Mouse (Mus musculus) liver, embryonic 14.5 days (tissue): Measurements from ENCODE around the gene Dlgap1. TPM values are rescaled to one million over a fixed set of nuclear protein-coding genes. Genes with fewer than 3 reads are reported as not detected.

ENCODE experiments used
- ATAC-seq: fragments of 200-750 bp; cut with Nextera tagmentation; 2 replicates; pipeline ENCODE4 v1.8.0; 2017; ENCODE audit warnings: moderate number of reproducible peaks, mild to moderate bottlenecking, moderate library complexity; ENCODE audit not compliant: insufficient read depth
- DNase-seq, 3 experiments: peaks; one replicate each; pipeline ENCODE4 v3.0.0-alpha.2; 2012 to 2013; ENCODE audit warnings: low read depth in 3 of 3, low spot score in 3 of 3
- H3K27ac ChIP-seq: fragments of 300-500 bp; sonication (generic); 2 replicates; pipeline ENCODE4 v1.5.1; 2014; ENCODE audit warnings: moderate library complexity, mild to moderate bottlenecking, control low read depth, inconsistent platforms
- H3K27me3 ChIP-seq: fragments of 300-500 bp; sonication (generic); 2 replicates; pipeline ENCODE4 v1.6.1; 2014; ENCODE audit warnings: mild to moderate bottlenecking, low read length, moderate library complexity; ENCODE audit not compliant: control insufficient read depth, insufficient read depth
- H3K36me3 ChIP-seq: fragments of 300-500 bp; sonication (generic); replicated peaks from 2 replicates; pipeline ENCODE4 v1.6.1; 2014; ENCODE audit warnings: low read depth; ENCODE audit not compliant: control insufficient read depth, insufficient read depth
- H3K4me1 ChIP-seq, 2 experiments: fragments of 200-500 bp in 1 of 2; fragments of 300-500 bp in 1 of 2; sonication (generic) in 1 of 2; replicated peaks; 2 replicates each; pipeline ENCODE4 v1.6.1; 2012 to 2014; ENCODE audit warnings: antibody characterized with exemption in 1 of 2, inconsistent platforms in 1 of 2, low read length in 1 of 2; ENCODE audit not compliant: control insufficient read depth in 2 of 2, insufficient read depth in 2 of 2
- H3K4me2 ChIP-seq: fragments of 300-500 bp; sonication (generic); 2 replicates; pipeline ENCODE4 v1.6.1; 2014; ENCODE audit warnings: low read depth, mild to moderate bottlenecking, control low read depth, moderate library complexity
- H3K4me3 ChIP-seq, 2 experiments: fragments of 200-500 bp in 1 of 2; fragments of 300-500 bp in 1 of 2; sonication (generic) in 1 of 2; 2 replicates each; pipeline ENCODE4 v1.5.1; 2012 to 2014; ENCODE audit warnings: low read depth in 2 of 2, low read length in 2 of 2, mild to moderate bottlenecking in 2 of 2, control low read depth in 1 of 2, inconsistent platforms in 1 of 2, moderate library complexity in 1 of 2; ENCODE audit not compliant: insufficient read depth in 1 of 2
- H3K9ac ChIP-seq: fragments of 300-500 bp; sonication (generic); replicated peaks from 2 replicates; pipeline ENCODE4 v1.6.1; 2014; ENCODE audit warnings: mild to moderate bottlenecking, control low read depth, moderate library complexity
- H3K9me3 ChIP-seq: fragments of 300-500 bp; sonication (generic); 2 replicates; pipeline ENCODE4 v1.6.1; 2016; ENCODE audit warnings: low read length, mixed read lengths; ENCODE audit not compliant: control insufficient read depth
- CTCF ChIP-seq: IDR thresholded peaks from 2 replicates; pipeline ENCODE4 v1.5.1; 2016; ENCODE audit warnings: antibody characterized with exemption, low read depth, control low read depth
- EP300 ChIP-seq: IDR thresholded peaks from 2 replicates; pipeline ENCODE4 v1.6.1; 2016; ENCODE audit warnings: antibody characterized with exemption, low read depth
- WGBS: fragments of 180-500 bp; shearing (Covaris S2); extraction: QIAGEN DNeasy Blood & Tissue Kit; methylation state at CpG from one replicate; pipeline ENCODE4 v1.1.7; 2014; ENCODE audit not compliant: insufficient replicate concordance; 5-methylcytosine and 5-hydroxymethylcytosine counted together
- microRNA counts: library from miRNA; unstranded; fragments of <30 nt; microRNA quantifications from one replicate; lab custom pipeline; 2016
- microRNA-seq: library from miRNA; unstranded; fragments of <30 nt; microRNA quantifications from one replicate; pipeline ENCODE4, GENCODE M21; 2016
- polyA plus RNA-seq, 2 experiments: library from polyadenylated mRNA; depleted of rRNA in 1 of 2; stranded (reverse) in 1 of 2; unstranded in 1 of 2; fragments of >200 nt; fragmentation: Nextera tagmentation in 1 of 2; extraction: Ambion mirVana in 1 of 2; gene quantifications; 2 replicates each; pipeline versions ENCODE4 v1.2.1 to v1.2.3; 2012 to 2014

Gene Dlgap1
- polyA plus RNA-seq, 2 experiments = 0.01 TPM; not detected in 1

- Histone ChIP-seq H3K9me3 (no peaks in the 10 kb centered on the region), H3K4me1 (no peaks in the 10 kb centered on the region; a peak in 1 of 4 replicates), H3K4me2 (no peak overlapping the region), H3K27me3 (no peaks in the 10 kb centered on the region), H3K4me3 (no peak overlapping the region), H3K36me3 (no peaks in the 10 kb centered on the region), H3K27ac (no peak overlapping the region), H3K9ac (no peak overlapping the region)
- TF ChIP-seq EP300 (no peak), CTCF (no peak)
- WGBS = 54% methylated on average over 5 of the region's 5 CpGs
- DNase-seq = no peak
- ATAC-seq = no peak
Measured at GRCm38 (mm10) chr17:70868577-70869229, 899.8 kb downstream of the Dlgap1 start.

- Histone ChIP-seq H3K4me2 (no peak overlapping the region), H3K27ac (no peak overlapping the region), H3K9me3 (no peaks in the 10 kb centered on the region), H3K27me3 (no peaks in the 10 kb centered on the region), H3K4me3 (no peak overlapping the region), H3K9ac (no peak overlapping the region), H3K36me3 (no peaks in the 10 kb centered on the region), H3K4me1 (no peaks in the 10 kb centered on the region; a peak in 1 of 4 replicates)
- DNase-seq (no peak), ATAC-seq (no peak)
- TF ChIP-seq CTCF (no peak), EP300 (no peak)
- 58% methylated on average over 4 of the region's 4 CpGs for WGBS
Measured at GRCm38 (mm10) chr17:70870581-70870980, 901.7 kb downstream of the Dlgap1 start.

MicroRNA genes within 50 kb of the gene (microRNA counts, 519-probe panel; counts per million panel counts)
- microRNA mmu-miR-1195 (lab: Ali Mortazavi, UCI) = 69.9 counts per million

Small RNAs within 50 kb of the gene (microRNA-seq; reads per million reads assigned to microRNA genes)
- not detected for gene Mir1195
